Mouse (Mus musculus) heart, embryonic 14.5 days (tissue): ENCODE data around the gene Rarres1. TPM values are rescaled to one million over a fixed set of nuclear protein-coding genes. Genes with fewer than 3 reads are reported as not detected.

Experiments used
- ATAC-seq: fragments of 200-750 bp; cut with Nextera tagmentation; 2 replicates; pipeline ENCODE4 v1.8.0; 2017; ENCODE audit warnings: low read depth, moderate TSS enrichment; ENCODE audit not compliant: insufficient number of reproducible peaks, insufficient read depth, low FRiP score
- H3K27ac ChIP-seq, 2 experiments: fragments of 200-500 bp in 1 of 2; fragments of 300-500 bp in 1 of 2; sonication (generic) in 1 of 2; replicated peaks in 1 of 2; 2 replicates each; pipeline ENCODE4 v1.5.1; 2012 to 2014; ENCODE audit warnings: low read depth in 2 of 2, low read length in 2 of 2, control low read depth in 1 of 2, mild to moderate bottlenecking in 1 of 2, mixed read lengths in 1 of 2; ENCODE audit not compliant: control insufficient read depth in 1 of 2, insufficient read depth in 1 of 2
- H3K27me3 ChIP-seq: fragments of 300-500 bp; sonication (generic); 2 replicates; pipeline ENCODE4 v1.6.1; 2014; ENCODE audit warnings: mild to moderate bottlenecking, low read length, control low read depth; ENCODE audit not compliant: control insufficient read depth, insufficient read depth
- H3K36me3 ChIP-seq: fragments of 300-500 bp; sonication (generic); 2 replicates; pipeline ENCODE4 v1.6.1; 2014; ENCODE audit warnings: mild to moderate bottlenecking, control low read depth, low read length, mixed read lengths; ENCODE audit not compliant: control insufficient read depth, insufficient read depth
- H3K4me1 ChIP-seq, 2 experiments: fragments of 200-500 bp in 1 of 2; fragments of 300-500 bp in 1 of 2; sonication (generic) in 1 of 2; 2 replicates each; pipeline ENCODE4 v1.6.1; 2012 to 2014; ENCODE audit warnings: low read length in 2 of 2, control low read depth in 1 of 2, mixed read lengths in 1 of 2; ENCODE audit not compliant: control insufficient read depth in 2 of 2, insufficient read depth in 2 of 2
- H3K4me2 ChIP-seq: fragments of 300-500 bp; sonication (generic); 2 replicates; pipeline ENCODE4 v1.6.1; 2014; ENCODE audit warnings: mild to moderate bottlenecking, low read length
- H3K4me3 ChIP-seq, 2 experiments: fragments of 200-500 bp in 1 of 2; fragments of 300-500 bp in 1 of 2; sonication (generic) in 1 of 2; 2 replicates each; pipeline ENCODE4 v1.5.1; 2012 to 2014; ENCODE audit warnings: low read length in 2 of 2, mild to moderate bottlenecking in 2 of 2, control low read depth in 1 of 2, low read depth in 1 of 2, moderate library complexity in 1 of 2; ENCODE audit not compliant: control insufficient read depth in 1 of 2, insufficient read depth in 1 of 2
- H3K9ac ChIP-seq: fragments of 300-500 bp; sonication (generic); 2 replicates; pipeline ENCODE4 v1.6.1; 2014; ENCODE audit warnings: mild to moderate bottlenecking, low read length
- H3K9me3 ChIP-seq: fragments of 300-500 bp; sonication (generic); 2 replicates; pipeline ENCODE4 v1.6.1; 2016; ENCODE audit warnings: low read length, control low read depth; ENCODE audit not compliant: control insufficient read depth
- WGBS: fragments of 180-500 bp; shearing (Covaris S2); extraction: QIAGEN DNeasy Blood & Tissue Kit; methylation state at CpG from one replicate; pipeline ENCODE4 v1.1.7; 2014; 5-methylcytosine and 5-hydroxymethylcytosine counted together
- polyA plus RNA-seq: library from polyadenylated mRNA; unstranded; fragments of >200 nt; fragmentation: Nextera tagmentation; extraction: Ambion mirVana; gene quantifications from 2 replicates; pipeline ENCODE4 v1.2.1, GENCODE M21; 2014

Rarres1 gene
- polyA plus RNA-seq, 1 experiment from 2014 or later, result 1.5 TPM

GRCm38 (mm10) chr3:67471408-67472127, 43.8 kb downstream of the Rarres1 start:
- H3K27ac ChIP-seq, result no peak overlapping the region
- H3K4me3 ChIP-seq, result no peak overlapping the region
- peaks cover 64% of the 10 kb centered on the region for H3K36me3 ChIP-seq
- no peaks in the 10 kb centered on the region for H3K9me3 ChIP-seq
- ATAC-seq, result no peak
- no peak overlapping the region for H3K4me2 ChIP-seq
- no peaks in the 10 kb centered on the region for H3K4me1 ChIP-seq
- no peak overlapping the region for H3K9ac ChIP-seq
- no peaks in the 10 kb centered on the region for H3K27me3 ChIP-seq
- WGBS, result 65% methylated on average over 4 of the region's 4 CpGs

- H3K27ac ChIP-seq, result no peak overlapping the region
- H3K9ac ChIP-seq, result no peak overlapping the region
- H3K9me3 ChIP-seq, result no peaks in the 10 kb centered on the region
- no peaks in the 10 kb centered on the region for H3K27me3 ChIP-seq
- WGBS, result 85% methylated on average over 2 of the region's 2 CpGs
- H3K4me1 ChIP-seq, result peaks cover 3 to 9% of the 10 kb centered on the region in 2 experiments; a peak in 3 of 4 replicates
- no peak overlapping the region for H3K4me2 ChIP-seq
- H3K4me3 ChIP-seq, result no peak overlapping the region
- no peak for ATAC-seq
- H3K36me3 ChIP-seq, result peaks cover 35% of the 10 kb centered on the region
These were observed 48.0 kb downstream of the Rarres1 start for GRCm38 (mm10) chr3:67467281-67467680.

- WGBS, result 96% methylated on average over 5 of the region's 5 CpGs
- Histone ChIP-seq H3K9ac (no peak overlapping the region), H3K4me2 (no peak overlapping the region), H3K9me3 (no peaks in the 10 kb centered on the region), H3K27me3 (no peaks in the 10 kb centered on the region), H3K4me1 (peaks cover 5 to 14% of the 10 kb centered on the region in 2 experiments; a peak in 3 of 4 replicates), H3K27ac (no peak overlapping the region), H3K36me3 (peaks cover 32% of the 10 kb centered on the region), H3K4me3 (no peak overlapping the region)
- no peak for ATAC-seq
These were observed 48.7 kb downstream of the Rarres1 start for GRCm38 (mm10) chr3:67466576-67466975.

GRCm38 (mm10) chr3:67463450-67464372, 51.6 kb downstream of the Rarres1 start, which contains the start of gene Lxn:
Gene Lxn, minus strand, starts transcription at chr3:67463926.
- H3K4me2 ChIP-seq, result peak within 1 kb of the TSS; percentile 90
- WGBS, result under 1% methylated on average over 43 of the region's 43 CpGs
- H3K27ac ChIP-seq, result peak within 1 kb of the TSS; percentile 77 to 86
- H3K4me3 ChIP-seq, result peak within 1 kb of the TSS; percentile 76 to 79
- peak; percentile 76 for ATAC-seq
- H3K9me3 ChIP-seq, result no peaks in the 10 kb centered on the region
- no peaks in the 10 kb centered on the region for H3K27me3 ChIP-seq
- peaks cover 5 to 14% of the 10 kb centered on the region in 2 experiments; a peak in 3 of 4 replicates for H3K4me1 ChIP-seq
- H3K36me3 ChIP-seq, result peaks cover 49% of the 10 kb centered on the region
- peak within 1 kb of the TSS; percentile 85 for H3K9ac ChIP-seq

GRCm38 (mm10) chr3:67463001-67463400, 52.3 kb downstream of the Rarres1 start:
- Histone ChIP-seq H3K4me2 (peak overlapping the region; percentile 90), H3K27me3 (no peaks in the 10 kb centered on the region), H3K4me3 (peak overlapping the region; percentile 76 to 79), H3K36me3 (peaks cover 48% of the 10 kb centered on the region), H3K27ac (peak overlapping the region; percentile 77 to 86), H3K4me1 (peaks cover 5 to 14% of the 10 kb centered on the region in 2 experiments; a peak in 3 of 4 replicates), H3K9me3 (no peaks in the 10 kb centered on the region), H3K9ac (peak overlapping the region; percentile 85)
- no peak; the same call in 1 of the 2 replicates for ATAC-seq
- 3% methylated on average over 12 of the region's 12 CpGs for WGBS

- H3K4me1 ChIP-seq, result peaks cover 5 to 14% of the 10 kb centered on the region in 2 experiments; a peak in 3 of 4 replicates
- H3K4me3 ChIP-seq, result peak overlapping the region; percentile 27 to 76; a peak in 3 of 4 replicates
- H3K4me2 ChIP-seq, result peak overlapping the region; percentile 90
- no peak for ATAC-seq
- peaks cover 47% of the 10 kb centered on the region for H3K36me3 ChIP-seq
- no peaks in the 10 kb centered on the region for H3K9me3 ChIP-seq
- H3K27me3 ChIP-seq, result no peaks in the 10 kb centered on the region
- 27% methylated on average over 10 of the region's 10 CpGs for WGBS
- no peak overlapping the region for H3K27ac ChIP-seq
- peak overlapping the region; percentile 85 for H3K9ac ChIP-seq
These were observed 52.7 kb downstream of the Rarres1 start for GRCm38 (mm10) chr3:67462578-67462977.

- Histone ChIP-seq H3K4me3 (no peak overlapping the region), H3K9me3 (no peaks in the 10 kb centered on the region), H3K27me3 (no peaks in the 10 kb centered on the region), H3K4me1 (peaks cover 5 to 14% of the 10 kb centered on the region in 2 experiments; a peak in 3 of 4 replicates), H3K4me2 (peak overlapping the region; percentile 90), H3K9ac (no peak overlapping the region; the same call in 1 of the 2 replicates), H3K27ac (no peak overlapping the region), H3K36me3 (peaks cover 51% of the 10 kb centered on the region)
- no peak for ATAC-seq
- WGBS, result 91% methylated on average over 7 of the region's 7 CpGs
These were observed 53.3 kb downstream of the Rarres1 start for GRCm38 (mm10) chr3:67462015-67462414.
